Mouse (Mus musculus): ENCODE measurements around the gene Gm609.

The Gm609 gene

DNA sequence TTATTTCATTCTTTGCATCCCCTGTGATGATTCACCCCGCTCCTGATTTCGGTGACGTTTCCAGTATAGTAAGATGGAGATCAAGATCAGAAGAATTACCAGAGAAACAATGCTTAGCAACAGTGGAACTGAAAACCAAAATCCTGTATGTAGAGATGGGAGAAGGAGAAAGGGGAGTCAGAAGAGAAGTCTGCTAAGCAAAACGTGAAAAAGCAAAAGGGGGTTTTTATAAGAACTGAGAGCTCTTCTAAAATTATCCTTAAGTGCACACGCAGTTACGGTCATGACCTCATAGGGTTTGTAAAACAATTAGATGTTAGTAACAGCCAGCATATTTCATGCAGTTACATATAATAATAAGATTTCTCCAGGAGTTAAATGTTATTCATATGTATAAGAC, 100.5 kb downstream of the Gm609 start:
- DNase-seq (ENCODE audit: low spot score) = no peak

GRCm38 (mm10) chr16:45391680-45392079, 101.1 kb downstream of the Gm609 start:
- DNase-seq (ENCODE audit: low spot score) = no peak

DNA sequence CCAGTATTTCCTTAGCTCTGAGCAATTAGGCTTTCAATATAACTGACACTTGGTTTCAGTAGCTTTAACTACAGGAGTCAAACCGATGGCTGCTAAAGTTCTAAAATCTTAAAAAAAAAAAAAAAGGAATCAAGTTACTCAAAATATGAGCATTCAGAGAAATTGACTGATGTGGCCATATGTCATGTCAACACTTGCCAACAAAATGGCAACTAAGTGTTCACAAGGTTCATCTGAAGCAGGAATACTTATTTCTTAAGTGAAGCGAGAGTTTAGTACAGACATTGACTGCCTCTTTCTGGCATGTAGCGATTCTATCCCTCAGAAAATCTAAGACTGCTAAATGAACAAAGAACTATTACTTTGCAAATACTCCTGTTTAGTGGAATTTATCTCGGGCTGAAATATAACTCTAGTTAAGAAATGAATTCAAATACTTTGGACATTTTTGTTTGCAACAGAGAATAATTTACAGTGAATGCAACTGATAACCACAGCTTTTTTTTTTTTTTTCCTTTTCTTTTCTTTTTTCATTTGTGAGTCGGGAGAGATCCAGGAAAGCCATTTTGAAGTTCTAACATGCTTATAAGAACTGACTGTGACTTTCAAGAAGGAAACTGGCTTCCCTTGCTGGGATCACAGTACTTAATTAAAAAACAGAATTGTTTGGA, 102.3 kb downstream of the Gm609 start:
- no peak for DNase-seq (ENCODE audit: low spot score)

DNA sequence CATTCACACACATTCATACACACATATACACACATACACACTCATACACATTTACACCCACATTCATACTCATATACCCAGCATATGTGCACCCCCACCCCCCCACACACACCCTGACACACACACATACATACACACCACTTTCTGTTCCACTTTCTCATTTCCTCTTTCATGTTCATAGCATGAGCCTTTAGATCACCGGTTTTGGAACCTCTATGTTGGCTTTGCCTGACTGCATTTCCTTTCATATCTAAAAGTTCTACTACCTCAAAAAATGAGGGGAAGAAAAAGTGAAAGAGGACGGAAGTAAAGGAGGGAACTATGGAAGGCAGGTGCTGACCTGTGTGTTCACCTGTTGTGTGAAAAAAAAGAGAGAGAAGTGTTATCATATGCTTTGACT, 102.9 kb downstream of the Gm609 start:
- no peak for DNase-seq (ENCODE audit: low spot score)

DNA sequence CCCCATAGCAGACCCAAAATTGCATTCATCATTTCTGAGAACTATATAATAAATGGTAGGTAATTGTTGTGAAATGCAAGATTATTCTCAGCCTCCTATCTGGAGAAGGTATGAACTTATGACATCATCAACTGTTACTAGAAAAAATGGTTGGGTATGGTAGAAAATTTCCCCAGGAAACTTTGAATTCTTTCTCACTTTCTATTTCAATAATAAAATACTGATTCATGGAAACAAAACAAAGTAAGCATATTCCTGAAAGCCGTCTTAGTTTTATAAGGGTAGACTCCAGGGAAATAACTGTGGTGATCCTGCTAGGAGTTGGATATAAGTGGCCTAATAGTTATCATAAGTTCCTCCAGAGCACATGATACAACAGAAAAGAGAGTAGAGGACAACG, 103.7 kb downstream of the Gm609 start:
- no peak for DNase-seq (ENCODE audit: low spot score)

GRCm38 (mm10) chr16:45381811-45382210, 111.0 kb downstream of the Gm609 start:
- no peak for DNase-seq (ENCODE audit: low spot score)

DNA sequence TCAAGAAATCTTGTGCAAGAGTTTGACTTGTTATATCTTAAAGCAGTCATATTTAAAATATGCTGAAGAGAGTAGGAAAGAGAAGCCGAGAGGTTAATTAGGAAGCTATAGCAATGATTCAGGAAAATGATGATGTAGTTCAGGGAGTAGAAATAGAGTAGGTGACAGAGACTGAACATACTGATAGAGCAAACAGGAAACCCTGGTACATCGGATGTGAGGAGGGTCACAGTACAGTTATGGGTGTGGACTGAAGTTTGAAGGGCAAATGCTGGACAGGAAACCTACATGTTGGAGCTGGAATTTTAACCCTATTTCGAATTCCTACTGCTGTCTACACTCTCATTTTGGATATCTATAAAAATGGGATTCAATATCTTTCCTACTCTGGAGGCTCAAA, 113.8 kb downstream of the Gm609 start:
- DNase-seq (ENCODE audit: low spot score) = no peak

- DNase-seq (ENCODE audit: low spot score) = no peak
These were observed 114.4 kb downstream of the Gm609 start for GRCm38 (mm10) chr16:45378147-45378943.

DNA sequence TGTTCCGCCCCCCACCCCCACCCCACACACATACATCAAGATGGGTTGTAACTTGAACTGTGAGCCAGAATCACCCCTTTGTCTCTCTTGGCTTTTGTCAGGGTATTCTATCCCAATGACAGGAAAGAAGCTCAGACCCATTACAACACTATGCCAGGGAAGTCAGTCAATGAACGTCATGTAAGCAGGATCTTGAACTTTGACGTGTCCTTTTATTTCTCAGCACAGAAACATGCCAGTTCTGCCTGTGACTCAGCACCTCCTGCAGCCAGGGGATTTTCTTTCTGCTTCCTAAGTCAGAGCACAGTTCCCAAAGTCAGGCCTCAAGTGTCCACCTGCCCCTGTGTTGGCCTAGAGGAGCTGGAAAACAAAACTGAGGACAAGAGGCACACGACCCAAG, 115.4 kb downstream of the Gm609 start:
- no peak for DNase-seq (ENCODE audit: low spot score)

- no peak for DNase-seq (ENCODE audit: low spot score)
These were observed 116.0 kb downstream of the Gm609 start for GRCm38 (mm10) chr16:45376812-45377211.

DNA sequence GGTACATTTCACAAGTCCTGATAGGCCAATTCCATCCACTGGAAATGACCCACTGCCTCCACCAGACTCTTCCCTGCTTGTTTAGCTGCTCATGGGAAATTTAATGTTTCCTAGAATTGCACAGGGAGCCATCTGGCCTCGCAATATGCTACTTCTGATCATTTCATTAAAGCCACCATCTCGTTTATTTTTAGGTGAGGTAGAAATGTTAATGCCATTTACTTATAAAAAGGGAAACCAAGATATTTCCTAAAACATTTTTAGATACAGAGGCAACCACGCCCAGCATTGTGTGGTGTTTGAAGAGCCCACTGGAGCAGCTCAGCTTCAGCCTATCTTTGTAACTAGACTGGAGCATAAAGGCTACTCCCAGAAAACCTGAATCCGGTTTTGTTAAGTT, 116.5 kb downstream of the Gm609 start:
- DNase-seq (ENCODE audit: low spot score) = no peak

- no peak for DNase-seq (ENCODE audit: low spot score)
These were observed 117.1 kb downstream of the Gm609 start for GRCm38 (mm10) chr16:45375506-45376225.

GRCm38 (mm10) chr16:45374074-45374473, 118.7 kb downstream of the Gm609 start:
- DNase-seq (ENCODE audit: low spot score) = no peak

- no peak for DNase-seq (ENCODE audit: low spot score)
These were observed 121.7 kb downstream of the Gm609 start for GRCm38 (mm10) chr16:45371076-45371475.

GRCm38 (mm10) chr16:45369285-45369965, 123.3 kb downstream of the Gm609 start:
- DNase-seq (ENCODE audit: low spot score) = no peak

DNA sequence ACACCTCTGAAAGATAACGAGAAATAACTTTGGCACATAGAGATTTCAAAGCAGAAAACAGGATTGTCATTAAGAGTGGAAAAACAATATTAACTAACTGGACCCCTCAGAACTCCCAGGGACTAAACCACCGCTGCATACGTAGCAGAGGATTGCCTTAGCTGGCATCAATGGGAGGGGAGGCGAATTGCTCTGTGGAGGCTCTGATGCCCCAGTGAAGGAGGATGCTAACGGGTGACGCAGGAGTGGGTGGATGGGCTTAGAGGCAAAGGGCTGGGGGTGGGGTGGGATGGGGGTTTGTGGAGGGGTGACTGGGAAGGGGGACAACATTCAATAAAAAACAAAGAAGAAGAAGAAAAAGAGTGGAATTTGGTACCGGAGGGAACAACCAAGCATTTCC, 126.7 kb downstream of the Gm609 start:
- no peak for DNase-seq (ENCODE audit: low spot score)

DNA sequence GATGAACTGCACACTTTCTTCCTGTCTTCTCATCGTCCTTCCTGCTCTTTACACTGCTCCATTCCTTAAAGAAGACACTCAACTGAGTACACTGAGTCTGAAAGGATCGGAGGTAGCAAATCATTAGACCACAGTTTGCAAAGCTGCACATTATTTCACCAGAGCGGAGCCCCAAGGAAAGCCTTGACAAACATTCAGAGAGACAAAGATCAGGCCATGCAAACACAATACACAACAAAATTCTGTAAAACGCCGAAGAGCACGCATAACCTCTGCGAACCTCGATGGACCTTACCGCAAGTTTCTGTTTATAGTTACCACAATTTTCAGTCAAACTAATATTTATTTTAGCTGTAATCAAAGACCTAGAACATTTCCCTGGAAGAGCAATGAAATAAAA, 127.4 kb downstream of the Gm609 start:
- DNase-seq (ENCODE audit: low spot score) = no peak

GRCm38 (mm10) chr16:45364627-45365026, 128.1 kb downstream of the Gm609 start:
- DNase-seq (ENCODE audit: low spot score) = no peak

DNA sequence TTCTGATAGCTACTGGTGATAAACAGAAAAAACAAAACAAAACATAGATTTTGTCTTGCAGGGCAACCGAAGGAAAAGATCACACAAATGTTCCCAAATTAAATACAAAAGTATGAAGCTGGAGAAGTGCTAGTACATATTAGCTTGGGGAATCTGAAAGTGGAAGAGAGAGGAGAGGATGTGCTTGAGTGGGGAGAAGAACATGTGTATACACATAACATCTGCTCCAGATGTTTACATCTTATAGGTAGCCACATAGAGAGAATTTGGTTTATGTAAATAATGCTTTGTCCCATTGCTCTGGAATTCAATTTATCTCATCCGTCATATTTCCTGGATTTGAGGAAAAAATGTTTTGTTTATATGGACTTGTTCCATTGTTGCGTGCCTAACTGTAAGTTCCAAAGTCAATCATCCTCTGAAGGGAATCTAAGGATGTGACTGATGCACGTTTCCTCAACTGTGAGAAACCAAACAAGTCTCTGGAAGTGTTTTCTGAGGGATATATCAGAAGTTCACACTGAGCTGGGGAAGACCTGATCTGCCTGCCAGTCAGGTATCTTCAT, 129.2 kb downstream of the Gm609 start:
- DNase-seq (ENCODE audit: low spot score) = no peak
